Mouse (Mus musculus) inflammation-experienced regulatory T-cells, adult 6 months (primary cell): ENCODE measurements around the gene Wfikkn2. TPM values are rescaled to one million over a fixed set of nuclear protein-coding genes. Genes with fewer than 3 reads are reported as not detected.
A peak's percentile ranks its signal among the peaks of the same experiment; 100 is the strongest.

ENCODE experiments used
- ATAC-seq: one replicate; pipeline ENCODE4 v1.8.0; 2017
- polyA plus RNA-seq, 3 experiments: library from polyadenylated mRNA; unstranded; fragments of 100-300 nt; shearing (Covaris generic); gene quantifications; one replicate each; pipeline ENCODE4 v1.2.1; 2017

The Wfikkn2 gene
- polyA plus RNA-seq, 3 experiments from 2014 or later, result 0.10 to 1.5 (median 1.2) TPM

DNA sequence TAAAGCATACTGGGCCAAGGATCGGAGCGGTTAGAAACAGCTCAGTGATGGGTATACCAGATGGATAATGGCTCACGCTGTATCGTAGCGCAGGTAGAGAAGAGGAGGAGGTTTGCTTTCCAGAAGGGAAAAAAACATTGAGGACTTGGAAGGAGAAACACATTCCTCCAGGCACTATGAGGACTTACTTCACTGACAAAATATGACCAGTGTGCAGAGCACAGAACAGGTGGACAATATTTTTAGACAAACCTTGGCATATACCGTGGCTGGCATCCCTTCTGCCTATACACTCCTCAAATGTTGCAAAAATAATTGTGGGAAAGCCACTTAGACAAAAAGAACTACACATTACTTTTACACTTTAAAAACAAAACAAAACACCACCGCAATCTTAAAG lies 24.5 kb downstream of the Wfikkn2 start:
- ATAC-seq, result no peak

DNA sequence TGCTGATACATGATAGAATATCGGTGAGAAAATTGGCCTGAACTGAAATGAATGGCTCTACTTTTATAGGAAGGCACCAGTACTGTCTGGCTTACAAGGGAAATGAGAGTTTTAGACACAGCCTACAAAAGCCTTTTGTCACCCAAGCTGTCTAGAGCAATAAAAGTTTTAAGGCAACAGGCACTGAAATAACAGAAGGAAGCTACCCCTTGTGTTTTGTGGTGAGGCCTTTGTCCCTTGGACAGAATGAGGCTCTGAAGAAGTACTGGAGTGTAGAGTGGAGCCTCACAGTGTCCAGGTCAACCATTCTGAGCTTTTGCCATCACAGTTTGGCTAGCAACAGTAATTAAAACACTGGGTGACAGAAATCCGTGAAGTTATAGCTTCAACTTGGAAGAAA lies 29.6 kb downstream of the Wfikkn2 start:
- no peak for ATAC-seq

- ATAC-seq, result no peak
Observed at GRCm38 (mm10) chr11:94215581-94215980, 30.2 kb downstream of the Wfikkn2 start.

DNA sequence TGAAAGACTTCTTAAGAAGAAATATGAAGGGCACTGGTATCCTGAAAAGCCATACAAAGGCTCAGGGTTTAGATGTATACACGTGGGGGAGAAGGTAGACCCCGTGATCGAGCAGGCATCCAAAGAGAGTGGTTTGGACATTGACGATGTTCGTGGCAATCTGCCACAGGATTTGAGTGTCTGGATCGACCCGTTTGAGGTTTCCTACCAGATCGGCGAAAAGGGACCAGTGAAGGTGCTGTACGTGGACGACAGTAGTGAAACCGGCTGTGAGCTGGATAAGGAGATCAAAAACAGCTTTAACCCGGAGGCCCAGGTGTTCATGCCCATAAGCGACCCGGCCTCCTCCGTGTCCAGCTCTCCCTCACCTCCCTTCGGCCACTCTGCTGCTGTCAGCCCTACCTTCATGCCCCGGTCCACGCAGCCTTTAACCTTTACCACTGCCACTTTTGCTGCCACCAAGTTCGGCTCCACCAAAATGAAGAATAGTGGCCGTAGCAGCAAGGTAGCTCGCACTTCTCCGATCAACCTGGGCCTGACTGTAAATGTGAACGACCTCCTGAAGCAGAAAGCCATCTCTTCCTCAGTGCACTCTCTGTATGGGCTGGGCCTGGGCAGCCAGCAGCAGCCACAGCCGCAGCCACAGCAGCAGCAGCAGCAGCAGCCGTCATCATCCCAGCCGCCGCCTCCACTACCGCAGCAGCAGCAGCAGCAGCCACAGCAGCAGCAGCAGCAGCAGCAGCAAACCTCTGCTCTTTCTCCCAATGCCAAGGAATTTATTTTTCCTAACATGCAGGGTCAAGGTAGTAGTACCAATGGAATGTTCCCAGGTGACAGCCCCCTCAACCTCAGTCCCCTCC lies 31.8 kb downstream of the Wfikkn2 start:
- no peak for ATAC-seq

GRCm38 (mm10) chr11:94212997-94213396 lies 32.8 kb downstream of the Wfikkn2 start:
- no peak for ATAC-seq

- ATAC-seq, result no peak
Observed at GRCm38 (mm10) chr11:94212489-94212836, 33.3 kb downstream of the Wfikkn2 start.

GRCm38 (mm10) chr11:94211651-94212488 lies 33.9 kb downstream of the Wfikkn2 start:
- peak; percentile 1 for ATAC-seq

DNA sequence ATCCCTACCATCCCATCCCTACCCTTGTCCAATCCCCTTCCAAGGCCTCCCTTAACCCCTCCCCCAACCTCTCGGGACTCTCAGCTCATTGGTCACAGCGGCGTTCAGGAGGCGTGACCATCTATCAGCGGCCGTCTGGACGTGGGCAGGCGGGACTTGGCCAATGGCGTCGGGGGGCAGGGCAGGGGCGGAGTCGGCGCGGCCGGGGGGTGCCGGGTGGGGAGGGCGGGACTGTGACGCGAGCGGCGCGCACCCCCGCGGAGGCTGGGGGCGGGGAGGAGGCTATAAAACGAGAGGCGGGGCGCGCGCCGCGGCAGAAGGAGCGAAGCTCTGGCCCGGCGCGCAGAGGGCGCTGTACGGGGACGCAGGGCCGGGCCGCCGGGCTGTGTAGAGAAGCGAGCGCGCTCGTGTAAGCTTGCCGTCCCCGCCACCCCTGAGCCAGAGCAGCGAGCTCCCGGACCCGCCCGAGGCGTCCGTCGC lies 34.6 kb downstream of the Wfikkn2 start, which contains the start of gene Tob1:
Tob1 (plus strand) TSS at position 331 of the 480 bp plus-strand sequence.
- ATAC-seq, result peak; percentile 90

DNA sequence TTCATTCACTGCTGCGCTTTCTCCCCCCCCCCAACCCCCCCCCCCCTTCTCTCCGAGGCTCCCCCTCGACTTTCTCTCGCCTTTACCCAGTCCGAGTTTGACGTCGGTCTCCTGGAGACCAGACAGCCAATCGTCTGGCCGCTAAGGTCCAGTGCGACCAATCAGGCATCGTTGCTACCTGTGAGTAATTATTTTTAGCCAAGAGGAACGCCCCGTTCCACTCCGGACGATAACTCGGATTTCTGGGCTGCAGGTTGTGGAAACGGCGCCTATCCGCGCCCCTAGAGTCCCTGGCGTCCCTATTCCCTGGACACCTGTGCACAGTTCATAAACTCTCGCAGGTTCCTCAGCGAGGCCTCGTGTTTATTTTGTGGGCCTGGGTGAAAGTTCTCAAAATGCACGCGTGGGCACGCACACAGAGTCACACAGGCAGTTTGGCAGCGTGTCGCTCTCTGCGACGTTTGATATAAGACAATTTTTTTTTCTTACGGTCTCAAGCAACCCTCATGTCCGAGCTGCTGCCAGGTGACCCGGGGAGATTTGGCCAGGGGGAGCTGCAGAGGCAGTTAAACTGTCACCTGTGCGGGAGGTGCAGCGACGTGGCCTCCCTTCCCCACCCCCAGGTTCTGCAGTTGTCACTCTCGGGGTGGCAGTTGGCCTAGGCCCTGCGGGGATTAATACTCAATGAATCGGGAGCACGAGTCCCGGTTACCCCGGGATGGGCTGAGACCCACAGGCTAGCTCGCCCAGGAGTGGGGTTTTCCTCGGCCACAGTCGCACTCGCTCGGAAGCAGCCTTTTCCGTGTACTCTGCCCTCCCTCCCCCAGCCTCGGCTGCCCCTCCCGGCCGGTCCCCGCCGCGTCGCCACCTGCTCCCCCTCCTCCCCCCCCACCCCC lies 35.4 kb downstream of the Wfikkn2 start:
- peak; percentile 54 for ATAC-seq

GRCm38 (mm10) chr11:94209695-94210131 lies 36.1 kb downstream of the Wfikkn2 start:
- ATAC-seq, result no peak

DNA sequence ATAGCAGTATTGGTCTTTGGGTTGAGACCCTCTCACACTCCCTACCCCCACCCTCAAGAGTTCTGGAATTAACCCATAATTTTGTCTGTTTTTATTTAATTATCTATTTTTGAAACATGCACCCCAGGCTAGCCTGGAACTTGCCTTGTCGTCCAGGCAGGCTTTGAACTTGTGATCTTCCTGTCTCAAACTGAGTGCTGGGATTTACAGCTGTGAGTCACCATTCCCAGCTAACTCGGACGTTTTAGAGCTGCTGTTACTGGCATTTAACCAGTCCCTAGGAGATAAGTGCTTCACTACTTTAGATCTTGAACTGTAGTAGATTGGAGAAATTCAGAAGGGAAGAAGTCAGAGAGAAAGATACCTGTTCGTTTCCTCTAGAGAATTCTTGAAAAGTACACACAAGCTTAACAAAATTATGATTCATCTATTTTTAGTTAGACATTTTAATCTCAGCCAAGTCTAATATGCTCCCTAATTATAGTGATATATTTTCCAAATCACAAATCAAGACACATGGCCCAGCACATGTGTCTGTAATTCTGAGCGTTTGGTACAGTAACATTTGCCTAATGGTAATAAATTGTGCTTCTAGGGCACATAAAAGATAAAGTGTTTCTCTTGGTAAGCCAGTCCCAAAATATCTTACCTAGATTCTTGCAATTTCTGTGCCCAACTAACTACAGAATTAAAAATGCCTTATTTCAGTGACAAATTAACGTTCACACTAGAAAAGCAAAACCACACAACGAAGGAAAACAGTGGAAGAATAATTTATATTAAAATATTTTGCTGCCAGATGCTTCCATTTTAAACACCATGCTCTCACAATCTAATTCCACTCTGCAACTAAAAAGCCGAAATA lies 36.8 kb downstream of the Wfikkn2 start:
- ATAC-seq, result no peak

GRCm38 (mm10) chr11:94206398-94207114 lies 39.2 kb downstream of the Wfikkn2 start:
- ATAC-seq, result no peak

GRCm38 (mm10) chr11:94203066-94203465 lies 42.7 kb downstream of the Wfikkn2 start:
- no peak for ATAC-seq

DNA sequence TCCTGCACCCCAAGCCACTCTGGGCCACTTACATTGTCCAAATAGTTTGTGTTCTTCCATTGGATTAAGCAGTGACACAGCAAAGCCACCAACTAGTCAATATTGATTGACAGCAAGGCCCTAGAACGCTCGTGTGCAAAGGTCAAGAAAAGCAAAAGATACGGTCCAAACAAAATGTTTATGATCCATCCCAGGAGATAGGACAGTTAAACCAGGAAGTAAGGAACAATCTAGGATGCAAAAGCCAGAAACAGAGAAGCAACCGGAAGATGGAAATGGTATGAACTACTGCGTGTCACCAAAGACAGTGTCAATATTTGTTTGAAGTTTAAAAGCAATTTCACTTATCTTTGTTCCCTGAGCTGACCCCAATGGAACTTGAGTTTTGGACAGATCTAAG lies 43.7 kb downstream of the Wfikkn2 start:
- no peak for ATAC-seq

GRCm38 (mm10) chr11:94200422-94200821 lies 45.4 kb downstream of the Wfikkn2 start:
- ATAC-seq, result no peak

GRCm38 (mm10) chr11:94199771-94200170 lies 46.0 kb downstream of the Wfikkn2 start:
- ATAC-seq, result no peak

- ATAC-seq, result no peak
Observed at GRCm38 (mm10) chr11:94198405-94199146, 47.2 kb downstream of the Wfikkn2 start.

DNA sequence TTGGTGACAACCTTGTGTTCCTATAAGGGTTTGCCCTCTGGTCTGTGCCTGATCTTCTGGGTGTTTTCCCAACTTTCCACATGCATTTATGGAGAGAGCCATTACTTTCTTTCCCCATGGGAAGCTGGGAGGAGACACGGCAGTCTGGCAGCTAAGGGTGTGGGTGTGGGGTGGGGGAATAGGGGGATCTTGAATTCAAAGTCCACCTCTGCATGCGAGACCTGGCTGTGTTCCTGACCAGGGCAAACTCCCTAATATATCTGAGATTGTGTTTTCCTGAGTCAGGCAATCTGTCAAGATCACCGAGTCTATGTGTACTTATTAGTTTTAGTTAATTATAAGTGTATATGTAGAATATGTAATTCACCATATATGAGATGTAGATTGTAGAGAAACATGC lies 49.5 kb downstream of the Wfikkn2 start:
- ATAC-seq, result no peak

DNA sequence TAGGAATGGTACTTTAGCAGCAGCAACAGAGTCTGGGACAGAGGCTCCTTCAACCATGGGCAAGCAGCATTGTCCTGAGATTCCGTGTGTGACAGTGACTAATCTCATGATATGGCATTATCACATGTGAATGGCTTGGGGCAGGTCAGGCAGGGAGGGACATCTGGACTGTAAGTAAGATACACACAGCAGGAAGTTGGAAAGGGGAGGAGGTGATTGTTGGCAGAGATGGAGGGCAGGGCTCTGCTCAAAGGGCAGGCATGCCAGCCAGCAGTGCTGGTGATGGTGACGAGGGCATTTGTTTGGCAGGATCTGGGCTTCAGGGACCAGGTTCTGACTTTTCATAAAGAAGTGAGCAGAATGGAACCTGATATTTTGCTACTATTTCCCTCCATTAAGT lies 52.7 kb downstream of the Wfikkn2 start:
- ATAC-seq, result no peak

DNA sequence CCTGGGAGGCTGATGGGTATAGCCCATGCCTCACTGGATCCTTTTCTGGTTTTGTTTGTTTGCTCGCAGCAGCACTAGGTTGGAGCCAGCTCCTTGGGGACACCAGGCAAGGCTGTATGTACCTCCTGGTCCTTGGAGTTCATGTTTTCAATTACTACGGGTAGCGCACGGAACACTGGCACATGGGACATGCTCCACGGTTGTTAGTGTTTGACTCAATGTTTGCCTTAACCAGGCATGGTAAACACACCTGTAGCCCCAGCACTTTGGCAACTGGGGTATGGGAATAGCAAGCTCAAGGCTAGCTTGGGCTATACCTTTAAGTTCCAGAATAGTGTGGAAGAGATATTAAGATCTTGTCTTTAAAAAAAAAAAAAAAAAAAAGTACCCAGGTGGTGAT lies 55.1 kb downstream of the Wfikkn2 start:
- ATAC-seq, result no peak
